Mouse (Mus musculus) CD4-positive, CD25-positive, alpha-beta regulatory T cell, adult 4 months (primary cell): Measurements from ENCODE around the gene Psmb8. TPM values are rescaled to one million over a fixed set of nuclear protein-coding genes. Genes with fewer than 3 reads are reported as not detected.
A peak's percentile ranks its signal among the peaks of the same experiment; 100 is the strongest.
"Not testable (repeated sequence)": the region's sequence is repeated elsewhere in the genome, so short reads cannot be mapped to it uniquely, and the experiment has no call there.

ENCODE experiments used
- ATAC-seq: one replicate; pipeline ENCODE4 v1.8.0; 2017
- polyA plus RNA-seq, 2 experiments: library from polyadenylated mRNA; unstranded; fragments of 100-300 nt; shearing (Covaris generic); gene quantifications; one replicate each; pipeline ENCODE4 v1.2.1; 2017

The Psmb8 gene
- polyA plus RNA-seq, 2 experiments from 2014 or later, result 781 to 871 TPM

DNA sequence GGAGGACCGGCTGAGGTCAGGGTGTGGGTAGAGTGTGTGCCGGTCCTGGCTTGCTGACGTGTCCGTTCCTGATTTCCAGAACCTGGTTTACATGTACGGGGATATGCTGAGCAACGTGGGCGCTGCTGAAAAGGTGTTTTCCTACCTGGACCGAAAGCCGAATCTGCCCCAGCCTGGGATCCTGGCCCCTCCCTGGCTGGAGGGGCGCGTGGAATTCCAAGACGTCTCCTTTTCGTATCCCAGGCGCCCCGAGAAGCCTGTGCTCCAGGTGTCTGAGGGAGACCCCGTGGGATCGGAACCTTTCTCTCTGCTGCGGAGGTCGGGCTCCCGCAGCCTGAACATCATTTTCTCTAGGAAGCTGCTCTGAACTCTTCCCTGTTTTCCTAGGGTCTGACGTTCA lies 16.4 kb downstream of the Psmb8 start:
- ATAC-seq, result no peak

DNA sequence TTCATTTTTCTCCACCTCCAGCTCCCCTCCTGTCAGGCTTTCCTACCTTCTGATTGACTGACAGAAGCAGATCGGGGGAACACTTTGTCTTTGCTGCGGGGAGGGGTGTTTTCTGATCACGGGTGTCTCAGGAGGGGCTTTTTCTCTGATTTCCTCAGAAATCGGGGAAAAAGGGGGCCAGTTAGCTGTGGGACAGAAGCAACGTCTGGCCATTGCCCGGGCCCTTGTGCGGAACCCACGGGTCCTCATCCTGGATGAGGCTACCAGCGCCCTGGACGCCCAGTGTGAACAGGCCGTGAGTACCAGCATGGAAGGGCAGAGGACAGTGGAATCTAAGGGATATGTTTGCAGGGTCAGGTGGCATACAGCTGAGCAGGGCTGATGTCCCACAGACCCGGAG lies 17.7 kb downstream of the Psmb8 start:
- ATAC-seq, result no peak

GRCm38 (mm10) chr17:34217216-34217928 lies 19.9 kb downstream of the Psmb8 start:
- no peak for ATAC-seq

DNA sequence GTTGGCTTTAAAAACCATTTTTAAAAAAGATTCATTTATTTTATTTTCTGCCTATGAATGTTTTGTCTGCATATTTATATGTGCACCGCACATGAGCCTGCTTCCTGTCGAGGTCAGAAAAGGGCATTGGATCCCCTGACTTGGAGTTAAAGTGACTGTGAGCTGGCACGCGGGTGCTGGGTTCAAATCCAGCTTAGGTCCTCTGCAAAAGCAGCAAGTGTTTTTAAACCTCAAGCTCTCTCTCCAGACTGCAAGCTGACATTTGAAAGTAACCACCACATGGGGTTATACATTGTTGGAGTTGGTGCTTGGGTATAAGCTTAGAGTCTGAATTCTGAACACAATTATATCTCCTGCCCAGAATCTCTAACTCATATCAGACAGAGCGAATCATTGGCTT lies 20.5 kb downstream of the Psmb8 start:
- no peak for ATAC-seq

GRCm38 (mm10) chr17:34218675-34219074 lies 21.2 kb downstream of the Psmb8 start:
- peak; percentile 72 for ATAC-seq

GRCm38 (mm10) chr17:34219096-34219495 lies 21.6 kb downstream of the Psmb8 start:
- peak; percentile 63 for ATAC-seq

- not testable (repeated sequence) for ATAC-seq
These were observed 22.3 kb downstream of the Psmb8 start for GRCm38 (mm10) chr17:34219801-34220200.

GRCm38 (mm10) chr17:34220401-34220800 lies 22.9 kb downstream of the Psmb8 start:
- ATAC-seq, result not testable (repeated sequence)

GRCm38 (mm10) chr17:34224816-34225215 lies 27.3 kb downstream of the Psmb8 start:
- ATAC-seq, result no peak

GRCm38 (mm10) chr17:34225426-34225825 lies 27.9 kb downstream of the Psmb8 start:
- no peak for ATAC-seq

- not testable (repeated sequence) for ATAC-seq
These were observed 28.4 kb downstream of the Psmb8 start for GRCm38 (mm10) chr17:34225911-34226310.

- not testable (repeated sequence) for ATAC-seq
These were observed 33.5 kb downstream of the Psmb8 start for GRCm38 (mm10) chr17:34230971-34231370.

- ATAC-seq, result not testable (repeated sequence)
These were observed 34.5 kb downstream of the Psmb8 start for GRCm38 (mm10) chr17:34232021-34232420.

DNA sequence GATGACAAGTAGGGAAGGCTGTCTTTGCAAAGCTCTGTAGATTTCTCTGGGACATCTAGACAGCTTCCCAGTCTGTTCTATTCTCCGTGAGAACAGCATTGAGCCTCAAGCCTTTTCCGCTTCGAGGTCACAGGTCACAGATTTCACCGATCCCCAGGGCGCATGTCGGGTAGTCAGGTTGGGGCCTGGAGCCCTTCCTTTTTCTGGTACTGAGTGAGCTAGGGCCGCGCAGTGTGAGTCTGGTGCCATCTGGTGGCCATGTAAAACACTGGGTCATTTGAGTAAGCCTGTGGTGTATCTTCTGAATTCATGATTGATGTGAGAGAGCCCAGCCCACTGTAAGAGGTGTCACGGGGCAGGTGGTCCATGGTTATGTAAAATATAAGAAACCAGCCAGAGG lies 37.4 kb downstream of the Psmb8 start:
- ATAC-seq, result peak; percentile 85

- no peak for ATAC-seq
These were observed 39.2 kb downstream of the Psmb8 start for GRCm38 (mm10) chr17:34236691-34237090.

- ATAC-seq, result no peak
These were observed 40.2 kb downstream of the Psmb8 start for GRCm38 (mm10) chr17:34237741-34238140.

DNA sequence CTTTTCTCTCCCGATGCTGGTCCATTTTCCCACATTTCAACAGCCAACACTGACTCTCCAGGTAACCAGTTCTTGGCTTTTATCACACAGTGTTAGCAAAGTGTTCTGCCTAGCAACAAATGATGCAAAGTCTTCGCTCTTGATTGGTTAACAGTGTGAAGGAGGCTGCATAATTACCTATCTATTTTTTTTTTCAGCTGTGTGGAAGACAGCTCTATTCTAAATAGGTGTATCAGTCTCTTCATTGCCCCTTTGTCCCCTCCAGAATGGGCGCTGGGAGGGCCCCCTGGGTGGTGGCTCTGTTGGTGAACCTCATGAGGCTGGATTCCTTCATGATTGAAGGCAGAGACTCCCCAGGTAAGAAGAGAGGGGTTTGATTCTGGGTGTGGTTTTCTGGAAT lies 41.2 kb downstream of the Psmb8 start, which contains the start of gene H2-Ob:
Gene H2-Ob, plus strand, starts transcription at position 198 of the 400 bp plus-strand sequence.
- ATAC-seq, result peak; percentile 79

DNA sequence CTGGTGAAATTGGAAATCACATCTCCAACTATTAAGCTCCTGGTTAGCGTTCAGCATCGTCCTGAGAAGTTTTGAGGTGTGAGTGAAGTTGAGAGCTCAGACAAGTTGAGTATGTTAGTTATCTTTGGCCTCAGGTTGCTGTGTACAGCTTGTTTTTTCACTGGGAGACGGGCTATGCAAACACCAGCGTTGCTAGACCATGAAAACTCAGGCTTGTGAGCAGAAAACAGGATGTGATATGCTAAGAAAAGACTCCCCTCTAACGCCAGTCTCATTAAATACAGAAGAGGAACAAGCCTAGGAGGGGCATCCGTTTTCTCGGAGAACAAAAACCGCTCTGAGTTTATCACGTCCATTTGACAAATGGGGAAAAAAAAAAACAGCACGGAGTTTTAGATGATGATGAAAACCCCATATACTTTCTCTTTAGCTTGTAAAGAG lies 42.1 kb downstream of the Psmb8 start:
- peak; percentile 55 for ATAC-seq

DNA sequence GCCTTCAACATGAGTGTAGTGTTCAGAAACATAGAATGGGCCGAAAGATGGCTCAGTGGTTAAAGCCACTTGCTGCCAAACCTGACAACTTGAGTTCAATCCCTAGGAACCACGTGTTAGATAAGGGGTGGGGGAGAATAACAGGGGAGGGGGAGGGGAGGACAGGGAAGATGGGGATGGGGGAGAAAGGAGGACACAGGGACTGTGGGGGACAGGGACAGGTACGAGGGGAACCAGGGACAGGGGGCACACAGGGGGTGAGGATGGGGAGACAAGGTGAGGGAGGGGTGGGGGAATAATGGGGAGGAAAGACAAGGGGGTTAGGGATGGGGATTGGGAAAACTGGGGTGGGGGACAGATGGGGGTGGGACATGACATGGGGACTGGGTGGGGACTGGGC lies 42.8 kb downstream of the Psmb8 start:
- ATAC-seq, result no peak

DNA sequence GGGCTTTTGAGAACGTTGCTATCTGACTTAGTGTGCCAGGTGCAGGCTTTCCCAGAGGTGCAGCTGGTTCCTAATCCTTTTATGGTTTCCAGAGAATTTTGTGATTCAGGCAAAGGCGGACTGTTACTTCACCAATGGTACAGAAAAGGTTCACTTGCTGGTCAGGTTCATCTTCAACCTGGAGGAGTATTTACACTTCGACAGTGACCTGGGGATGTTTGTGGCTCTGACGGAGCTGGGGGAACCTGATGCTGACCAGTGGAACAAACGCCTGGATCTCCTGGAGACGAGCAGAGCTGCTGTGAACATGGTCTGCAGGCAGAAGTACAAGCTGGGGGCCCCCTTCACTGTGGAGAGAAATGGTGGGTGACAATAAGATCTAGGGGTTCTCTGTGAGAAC lies 43.4 kb downstream of the Psmb8 start:
- no peak for ATAC-seq

DNA sequence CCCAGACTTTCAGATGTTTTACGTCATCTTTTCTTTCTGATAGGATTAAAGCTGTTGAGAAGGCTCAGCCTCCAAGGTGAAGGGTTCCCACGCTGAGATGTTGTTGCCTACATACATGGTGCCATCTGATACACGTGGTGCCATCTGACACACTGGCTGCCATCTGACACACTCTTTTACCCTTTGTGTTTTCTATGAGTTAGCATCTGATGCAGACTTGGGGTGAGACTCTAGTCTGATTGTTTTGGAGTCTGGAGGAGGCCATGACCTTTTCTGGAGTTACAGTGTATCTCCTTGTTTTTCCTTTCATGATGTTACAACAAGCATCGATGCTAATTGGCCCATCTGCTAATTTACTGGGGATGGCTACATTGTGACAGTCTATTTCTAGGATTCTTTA lies 47.1 kb downstream of the Psmb8 start:
- ATAC-seq, result no peak

DNA sequence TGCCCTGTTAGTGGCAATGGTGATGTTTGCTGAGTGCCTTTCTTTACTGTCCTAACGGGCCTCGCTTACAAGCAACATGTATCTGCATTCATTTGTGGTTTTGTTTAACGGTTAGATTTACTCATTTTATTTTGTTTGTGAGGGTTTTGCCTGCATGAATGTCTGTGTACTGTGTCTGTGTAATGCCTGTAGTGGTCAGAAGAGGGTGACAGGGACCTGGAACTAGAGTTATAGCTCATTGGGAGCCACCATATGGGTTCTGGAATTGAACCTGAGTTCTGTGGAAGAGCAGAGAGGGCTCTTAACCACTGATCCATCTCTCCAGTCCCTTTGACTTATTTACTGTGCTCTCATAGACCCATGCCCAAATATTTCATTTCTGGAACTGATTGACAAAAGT lies 49.5 kb downstream of the Psmb8 start:
- ATAC-seq, result no peak

DNA sequence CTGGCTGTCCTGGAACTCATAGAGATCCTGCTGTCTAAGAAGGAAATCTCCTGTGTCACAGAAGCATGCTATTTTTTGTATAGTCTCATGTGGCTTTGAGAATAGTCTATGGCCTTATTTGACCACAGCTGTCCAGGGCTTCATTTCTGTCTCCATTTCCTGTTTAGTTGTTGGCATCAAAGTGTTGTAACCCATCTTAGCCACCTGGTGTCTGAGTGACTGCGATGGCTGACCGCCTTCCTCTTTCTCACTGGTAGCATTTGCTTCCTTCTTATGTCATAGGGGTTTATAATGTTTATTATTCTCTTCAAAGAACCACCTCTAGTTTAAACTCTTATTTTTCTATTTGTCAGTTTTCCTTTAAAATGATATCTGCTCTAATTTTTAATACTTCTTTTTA lies 51.2 kb downstream of the Psmb8 start:
- no peak for ATAC-seq

DNA sequence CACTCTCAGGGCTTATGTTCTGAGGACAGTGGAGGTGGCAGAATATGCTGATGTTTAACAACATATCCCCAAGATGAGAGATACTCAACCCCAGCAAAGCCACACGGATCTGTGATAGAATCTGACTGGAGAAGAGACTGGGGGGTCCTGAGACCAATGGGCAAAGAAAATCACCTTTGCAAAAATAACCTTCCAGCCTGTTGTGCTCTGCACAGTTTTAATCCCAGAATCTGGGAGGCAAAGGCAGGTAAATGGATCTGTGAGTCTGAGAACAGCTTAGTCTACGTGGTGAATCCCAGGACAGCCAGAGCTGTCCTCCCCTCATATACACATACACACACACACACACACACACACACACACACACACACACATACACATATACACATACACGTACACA lies 51.8 kb downstream of the Psmb8 start:
- ATAC-seq, result no peak

- ATAC-seq, result peak; percentile 76
These were observed 52.4 kb downstream of the Psmb8 start for GRCm38 (mm10) chr17:34249878-34250277.
